Mouse (Mus musculus) kidney, embryonic 15.5 days (tissue): Measurements from ENCODE around the gene Vmn1r61. TPM values are rescaled to one million over a fixed set of nuclear protein-coding genes. Genes with fewer than 3 reads are reported as not detected.

Experiments
- ATAC-seq: fragments of 200-750 bp; cut with Nextera tagmentation; replicated peaks from 2 replicates; pipeline ENCODE4 v1.8.0; 2017; ENCODE audit warnings: moderate TSS enrichment; ENCODE audit not compliant: low FRiP score
- H3K27ac ChIP-seq: fragments of 300-500 bp; sonication (generic); 2 replicates; pipeline ENCODE4 v1.5.1; 2015; ENCODE audit warnings: mild to moderate bottlenecking, inconsistent platforms
- H3K27me3 ChIP-seq: fragments of 300-500 bp; sonication (generic); 2 replicates; pipeline ENCODE4 v1.6.1; 2015; ENCODE audit warnings: inconsistent platforms
- H3K36me3 ChIP-seq: fragments of 300-500 bp; sonication (generic); 2 replicates; pipeline ENCODE4 v1.6.1; 2015; ENCODE audit warnings: inconsistent platforms
- H3K4me1 ChIP-seq: fragments of 300-500 bp; sonication (generic); 2 replicates; pipeline ENCODE4 v1.6.1; 2015; ENCODE audit warnings: inconsistent platforms
- H3K4me2 ChIP-seq: fragments of 300-500 bp; sonication (generic); 2 replicates; pipeline ENCODE4 v1.6.1; 2015; ENCODE audit warnings: moderate library complexity, mild to moderate bottlenecking, inconsistent platforms
- H3K4me3 ChIP-seq: fragments of 300-500 bp; sonication (generic); replicated peaks from 2 replicates; pipeline ENCODE4 v1.5.1; 2015; ENCODE audit warnings: mild to moderate bottlenecking, inconsistent platforms
- H3K9ac ChIP-seq: fragments of 300-500 bp; sonication (generic); 2 replicates; pipeline ENCODE4 v1.6.1; 2015; ENCODE audit warnings: mild to moderate bottlenecking, inconsistent platforms
- H3K9me3 ChIP-seq: fragments of 300-500 bp; sonication (generic); replicated peaks from 2 replicates; pipeline ENCODE4 v1.6.1; 2016; ENCODE audit warnings: inconsistent platforms
- polyA plus RNA-seq: library from polyadenylated mRNA; unstranded; fragments of >200 nt; fragmentation: Nextera tagmentation; extraction: Ambion mirVana; gene quantifications from 2 replicates; pipeline ENCODE4 v1.2.1, GENCODE M21; 2015

Vmn1r61 gene
- not detected in 2 replicates for polyA plus RNA-seq

DNA sequence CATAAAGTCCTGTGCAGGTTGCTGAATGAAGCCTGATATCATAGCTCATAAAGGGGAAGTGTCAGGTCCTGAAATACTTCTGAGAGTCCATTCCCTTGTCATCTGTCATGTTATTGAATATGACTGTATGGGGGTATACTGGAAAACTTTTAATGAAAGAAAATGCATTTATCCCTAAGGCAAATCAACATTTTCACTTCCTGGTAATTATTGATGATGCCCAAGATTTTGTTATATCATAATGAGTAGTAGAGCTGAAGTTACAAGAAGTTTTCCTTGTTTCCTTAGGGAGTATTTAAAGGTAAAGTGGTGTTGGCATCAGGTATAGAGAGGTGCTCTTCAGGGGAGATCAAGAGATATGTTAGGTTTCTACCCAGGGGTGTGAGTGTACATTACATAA, at the start of gene Vmn1r61:
Gene Vmn1r61 (minus strand): TSS at position 101 of the 400 bp plus-strand sequence.
- no peak within 1 kb of the TSS for H3K9ac ChIP-seq
- H3K27ac ChIP-seq = no peak within 1 kb of the TSS
- H3K4me2 ChIP-seq = no peak within 1 kb of the TSS
- peaks cover 6% of the 10 kb centered on the region for H3K9me3 ChIP-seq
- no peak for ATAC-seq
- no peaks in the 10 kb centered on the region for H3K36me3 ChIP-seq
- H3K4me1 ChIP-seq = no peaks in the 10 kb centered on the region
- H3K27me3 ChIP-seq = no peaks in the 10 kb centered on the region
- H3K4me3 ChIP-seq = no peak within 1 kb of the TSS

Other genes with a start within 250 kb of the Vmn1r61 start
- not detected in 2 replicates for gene Vmn1r58, start 199.9 kb downstream of the Vmn1r61 start, polyA plus RNA-seq
- not detected in 2 replicates for gene Vmn1r59, start 156.5 kb downstream of the Vmn1r61 start, polyA plus RNA-seq
- gene Vmn2r28, start 119.3 kb downstream of the Vmn1r61 start, polyA plus RNA-seq = not detected in 2 replicates
- gene Vmn1r60, start 66.0 kb downstream of the Vmn1r61 start, polyA plus RNA-seq = not detected in 2 replicates
- not detected in 2 replicates for gene Vmn1r62, start 60.3 kb upstream of the Vmn1r61 start, polyA plus RNA-seq
- not detected in 2 replicates for gene Vmn1r63, start 192.2 kb upstream of the Vmn1r61 start, polyA plus RNA-seq